Mouse (Mus musculus): ENCODE measurements at regions not wholly inside any gene's neighbourhood (a gene's known extent, or its start where the extent isn't known, plus 50 kb on each side); places are given as distances from the start of the nearest gene placed in this dataset.

- peak; percentile 20 for DNase-seq
These were observed 298.1 kb downstream of the Gulp1 start for GRCm38 (mm10) chr1:44849366-44849951.

- no peak for DNase-seq
These were observed 312.1 kb downstream of the Gulp1 start for GRCm38 (mm10) chr1:44863390-44863789.

DNA sequence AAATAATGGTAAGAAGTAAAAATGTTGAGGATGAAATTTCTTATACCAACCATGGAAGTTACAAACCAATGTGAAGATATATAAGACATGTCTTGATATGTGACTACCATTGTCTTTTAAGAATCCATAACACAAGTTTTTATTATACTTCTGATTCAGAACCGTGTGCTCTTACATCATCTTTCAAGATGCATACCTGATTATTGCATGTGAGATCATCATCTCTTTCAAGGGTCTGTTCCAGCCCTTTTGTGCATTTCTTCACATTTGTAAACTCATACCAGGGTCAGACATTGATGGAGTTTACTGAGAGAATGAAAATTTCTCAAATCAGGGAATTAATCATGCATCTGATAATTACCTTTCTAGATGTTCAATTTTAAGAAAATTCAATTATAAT lies 312.5 kb downstream of the Gulp1 start:
- no peak for DNase-seq

GRCm38 (mm10) chr1:44891611-44892010 lies 340.3 kb downstream of the Gulp1 start:
- no peak for DNase-seq

DNA sequence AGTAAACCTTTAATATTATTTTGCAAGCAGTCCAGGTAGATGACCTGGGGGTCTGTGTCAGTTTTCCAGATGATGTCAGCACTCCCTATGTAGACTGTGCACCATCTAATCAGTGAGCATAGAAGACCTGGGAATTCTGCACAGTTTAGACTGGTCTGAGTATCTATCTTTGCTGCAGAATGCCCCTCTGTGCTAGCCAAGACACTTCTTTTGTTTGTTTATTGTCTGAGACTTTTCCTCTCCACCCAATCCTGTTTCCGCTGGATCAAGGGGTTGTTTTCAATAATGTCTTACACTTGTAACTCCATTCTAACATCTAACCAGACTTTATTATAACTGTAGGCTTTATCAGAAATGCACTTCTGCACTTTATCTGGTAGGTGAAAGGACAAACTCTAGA lies 341.1 kb downstream of the Gulp1 start:
- DNase-seq = no peak

Data from embryo, embryonic 11 days (tissue).